Mouse (Mus musculus) heart, adult 8-10 months (tissue): Measurements from ENCODE around the gene Map4k4. TPM values are rescaled to one million over a fixed set of nuclear protein-coding genes. Genes with fewer than 3 reads are reported as not detected.

Experiments used
- DNase-seq: peaks from one replicate; pipeline ENCODE4 v3.0.0; 2022; ENCODE audit warnings: low spot score
- total RNA-seq, 4 experiments: library from RNA; stranded (reverse); gene quantifications; 2 replicates each; pipeline ENCODE4 v1.2.4; 2022

The Map4k4 gene
- total RNA-seq, 4 experiments from 2014 or later = 98.5 to 135 (median 109) TPM

DNA sequence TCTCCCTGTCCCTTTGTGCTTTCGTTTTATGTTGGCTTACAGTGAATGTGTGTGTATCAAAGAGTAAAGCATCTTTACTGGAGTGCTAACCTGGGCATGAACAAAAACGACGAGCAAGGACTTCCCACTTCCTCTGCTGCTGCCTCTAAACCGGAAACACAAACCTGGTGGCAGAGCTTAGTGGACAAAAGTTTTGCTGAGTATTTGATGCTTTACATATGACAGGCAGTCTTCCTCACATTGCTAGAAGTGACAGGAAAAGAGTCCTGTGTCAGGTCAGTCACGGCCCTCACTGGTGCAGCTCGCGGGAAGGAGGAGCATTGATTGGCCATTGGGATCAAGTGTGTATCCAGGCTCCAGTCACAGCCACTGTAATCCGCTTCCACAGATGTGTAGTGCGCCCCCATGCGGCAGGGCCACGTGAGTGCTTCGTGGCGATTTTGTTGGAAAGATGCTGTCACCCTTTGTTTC lies 35.7 kb downstream of the Map4k4 start:
- peak; percentile 87 for DNase-seq

DNA sequence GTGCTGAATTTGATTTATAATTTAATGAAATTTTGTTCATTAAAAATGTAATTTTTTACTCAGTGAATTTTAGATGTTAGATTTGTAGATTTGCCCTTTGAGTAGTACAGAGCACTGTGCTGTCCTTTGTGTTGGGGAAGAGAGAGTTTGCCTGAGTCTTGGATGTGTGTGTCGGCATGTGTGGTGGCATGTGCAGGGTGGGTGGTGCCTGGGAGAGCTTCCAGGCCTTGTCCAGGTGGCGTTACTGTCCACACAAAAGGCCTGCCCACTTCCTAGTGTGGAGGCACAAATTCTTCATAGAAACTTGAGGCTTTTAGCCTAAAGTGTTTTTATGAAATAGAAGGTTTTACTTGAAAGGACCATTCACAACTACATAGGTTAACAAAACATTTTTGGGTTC lies 36.2 kb downstream of the Map4k4 start:
- no peak for DNase-seq

DNA sequence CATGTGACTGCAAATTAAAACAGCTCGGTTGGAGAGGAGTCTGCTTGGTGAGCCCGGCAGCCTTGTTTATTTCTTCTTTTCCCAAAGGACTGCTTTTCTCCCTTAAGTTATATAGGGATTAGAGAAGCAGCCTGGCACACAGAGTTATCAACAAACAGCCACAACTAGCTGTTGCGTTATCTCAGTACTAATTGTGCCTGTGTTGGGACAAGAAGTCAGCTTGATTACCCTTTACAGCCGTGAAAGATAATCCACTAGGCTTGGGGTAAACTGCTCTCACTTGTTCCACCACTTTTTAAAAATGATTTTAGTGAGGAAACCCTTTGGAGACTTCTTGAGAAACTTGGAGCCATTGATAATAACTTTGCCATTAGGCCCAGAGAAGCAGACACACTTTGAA lies 36.9 kb downstream of the Map4k4 start:
- no peak for DNase-seq

DNA sequence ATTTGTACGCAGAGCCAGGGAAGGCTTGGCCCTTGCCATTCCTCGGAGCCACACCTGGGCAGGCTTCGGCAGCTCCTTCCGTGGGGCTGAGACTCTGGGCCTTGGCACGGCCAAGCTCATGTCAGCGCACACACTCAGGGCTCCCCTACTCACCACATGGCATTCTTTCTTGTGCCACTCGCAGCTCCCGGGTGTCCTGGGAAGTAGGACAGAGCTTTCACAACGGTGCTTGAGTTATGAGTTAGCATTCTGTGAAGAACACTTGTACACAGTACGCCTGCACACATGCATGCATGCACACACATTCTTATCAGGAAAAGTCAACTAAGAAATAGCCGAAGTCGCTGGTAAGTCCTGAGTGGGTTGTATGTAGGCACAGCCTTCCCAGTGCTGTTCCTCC lies 38.7 kb downstream of the Map4k4 start:
- no peak for DNase-seq

GRCm38 (mm10) chr1:39940342-39940741 lies 39.6 kb downstream of the Map4k4 start:
- no peak for DNase-seq

DNA sequence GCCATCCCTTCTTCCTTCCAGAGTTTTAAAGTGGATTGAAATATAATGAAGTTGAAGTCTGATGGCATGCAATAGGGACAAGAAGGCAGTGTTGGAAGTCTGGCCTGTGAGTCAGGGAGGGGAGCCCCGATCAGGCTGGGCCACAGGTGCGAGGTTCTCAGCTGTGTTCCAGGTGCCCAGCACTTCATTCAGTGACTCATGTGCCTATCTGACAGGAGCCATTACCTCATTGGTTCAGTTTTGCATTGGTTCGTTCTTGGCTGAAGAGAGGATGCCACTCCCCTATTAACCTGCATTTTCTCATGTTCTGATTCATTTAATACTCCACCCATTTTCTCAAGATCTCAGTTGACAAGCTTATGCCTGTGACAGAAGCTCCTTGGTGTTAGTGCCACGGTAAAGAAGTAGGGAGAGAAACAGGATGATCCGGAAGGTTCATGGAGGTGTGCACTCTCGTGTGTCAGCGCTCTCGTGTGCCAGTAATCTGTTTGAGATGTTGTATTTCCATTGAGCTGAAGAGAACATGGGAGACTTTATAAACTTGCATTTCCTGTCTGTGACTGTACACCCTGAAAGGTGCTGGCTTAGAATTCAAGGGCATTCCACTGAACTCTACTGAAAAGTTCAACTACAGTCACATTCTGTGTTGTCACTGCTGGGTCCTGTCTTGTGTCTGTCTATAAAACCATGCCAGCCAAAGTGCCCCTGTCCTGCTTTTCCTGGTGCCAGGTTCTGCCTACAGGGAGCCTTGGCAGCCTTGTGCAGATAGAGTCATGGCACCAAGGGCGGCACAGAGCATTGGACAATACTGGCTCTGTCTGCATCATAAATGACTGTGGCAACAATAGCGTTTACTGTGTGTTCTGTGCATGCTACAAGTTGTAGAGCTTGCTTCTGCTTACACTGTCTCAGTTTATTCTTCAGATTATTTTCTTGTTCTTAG lies 40.8 kb downstream of the Map4k4 start:
- DNase-seq = no peak

- DNase-seq = no peak
Observed at GRCm38 (mm10) chr1:39942935-39943334, 42.2 kb downstream of the Map4k4 start.

DNA sequence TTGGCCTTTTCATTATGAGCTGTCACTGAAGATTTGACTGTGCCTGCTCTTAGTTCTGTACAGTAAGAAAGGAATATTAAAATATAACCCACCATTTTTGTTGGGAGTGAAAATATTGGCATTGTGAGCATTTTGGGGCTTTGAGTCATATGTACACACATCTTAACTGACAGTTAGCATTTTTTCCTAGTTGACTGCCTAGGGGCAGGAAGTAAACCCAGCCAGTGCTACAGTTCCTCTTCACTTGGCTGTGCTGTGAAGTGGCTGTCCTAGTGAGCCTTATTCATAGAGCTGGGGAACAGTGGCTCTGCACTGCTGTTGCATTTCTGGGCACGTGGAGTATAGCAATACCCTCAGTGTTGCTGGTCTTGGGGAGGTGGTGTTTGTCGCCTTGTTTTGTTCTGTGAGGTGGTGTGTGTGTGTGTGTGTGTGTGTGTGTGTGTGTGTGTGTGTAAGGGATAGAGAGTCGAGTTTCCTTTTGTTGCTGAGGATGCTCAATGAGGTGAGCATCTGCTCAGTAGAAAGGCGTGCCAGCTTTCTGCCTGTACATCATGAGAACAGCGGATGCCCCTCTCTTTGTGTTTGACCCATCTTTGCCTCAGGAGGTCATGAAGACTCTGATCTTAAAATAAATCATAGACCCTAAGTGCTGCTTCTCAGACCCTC lies 43.7 kb downstream of the Map4k4 start:
- no peak for DNase-seq

DNA sequence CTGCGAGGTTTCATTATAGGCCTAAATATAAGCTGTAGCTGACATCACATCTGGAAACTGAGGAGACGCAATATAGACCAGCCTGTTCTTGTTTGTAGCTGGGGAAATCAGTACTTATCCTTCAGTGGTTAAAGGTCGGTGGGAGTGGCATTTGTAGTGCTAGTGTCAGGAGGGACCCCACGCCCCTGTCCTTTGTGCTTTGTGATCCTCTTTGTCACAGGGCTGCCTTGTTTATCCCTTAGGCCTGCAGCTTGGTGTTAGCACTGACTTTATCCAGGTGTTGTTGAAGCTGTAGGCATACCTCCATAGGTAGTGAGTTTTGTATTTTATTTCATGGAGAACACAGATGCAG lies 44.2 kb downstream of the Map4k4 start:
- no peak for DNase-seq

GRCm38 (mm10) chr1:39946391-39946790 lies 45.7 kb downstream of the Map4k4 start:
- no peak for DNase-seq

DNA sequence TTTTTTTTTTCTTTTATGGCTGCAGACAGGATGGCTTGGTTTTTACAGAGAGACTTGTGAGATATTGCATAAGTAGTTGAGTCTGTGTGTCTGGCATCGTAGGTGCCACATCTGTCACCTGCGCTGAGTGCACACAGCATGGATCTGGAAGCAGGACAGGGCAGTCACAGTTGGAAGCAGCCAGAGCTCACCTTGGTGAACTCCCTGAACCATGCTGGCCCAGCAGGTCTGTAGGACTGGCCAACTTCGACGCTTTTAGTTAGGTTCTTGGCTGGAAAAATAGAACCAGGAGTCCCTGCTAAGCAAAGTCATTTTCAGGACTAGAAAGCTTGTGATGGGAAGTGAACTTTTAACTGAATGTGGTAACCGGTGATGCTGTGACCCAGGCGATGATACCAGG lies 46.5 kb downstream of the Map4k4 start:
- DNase-seq = no peak

DNA sequence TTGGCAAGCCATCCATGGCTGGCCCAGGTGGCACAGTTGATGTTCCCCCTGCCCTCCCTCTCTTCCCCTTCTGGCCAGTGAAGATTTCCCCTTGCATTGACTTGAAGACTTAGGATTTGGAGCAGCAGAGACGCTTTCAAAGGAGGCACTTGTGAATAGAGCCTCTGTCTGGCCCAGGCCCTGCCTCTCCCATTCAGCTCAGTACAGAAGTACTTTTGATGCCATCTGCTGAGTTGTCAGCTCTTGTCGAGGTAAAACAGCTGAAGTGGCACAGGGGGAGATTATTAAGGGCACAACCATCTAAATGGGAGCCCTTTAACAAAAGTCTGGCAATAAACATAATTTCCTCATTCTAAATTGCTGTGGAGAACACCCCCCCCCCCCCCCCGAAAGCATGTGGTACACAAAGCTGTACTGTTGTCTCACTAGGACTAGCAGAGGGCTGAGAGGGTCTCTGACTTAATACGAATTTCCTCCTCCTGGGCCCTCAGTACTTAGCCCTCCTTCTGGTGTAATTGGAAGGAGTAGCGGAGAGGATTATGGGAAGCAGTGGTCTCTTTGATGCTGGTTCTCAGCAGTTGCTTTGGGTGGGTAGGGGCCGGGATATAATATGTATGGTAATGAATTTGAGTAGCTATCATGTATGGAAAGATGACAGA lies 47.1 kb downstream of the Map4k4 start:
- DNase-seq = no peak

- DNase-seq = no peak
Observed at GRCm38 (mm10) chr1:39949205-39949604, 48.5 kb downstream of the Map4k4 start.

GRCm38 (mm10) chr1:39949790-39950462 lies 49.2 kb downstream of the Map4k4 start:
- no peak for DNase-seq

- no peak for DNase-seq
Observed at GRCm38 (mm10) chr1:39950590-39950989, 49.9 kb downstream of the Map4k4 start.

- DNase-seq = no peak
Observed at GRCm38 (mm10) chr1:39954652-39955051, 53.9 kb downstream of the Map4k4 start.

DNA sequence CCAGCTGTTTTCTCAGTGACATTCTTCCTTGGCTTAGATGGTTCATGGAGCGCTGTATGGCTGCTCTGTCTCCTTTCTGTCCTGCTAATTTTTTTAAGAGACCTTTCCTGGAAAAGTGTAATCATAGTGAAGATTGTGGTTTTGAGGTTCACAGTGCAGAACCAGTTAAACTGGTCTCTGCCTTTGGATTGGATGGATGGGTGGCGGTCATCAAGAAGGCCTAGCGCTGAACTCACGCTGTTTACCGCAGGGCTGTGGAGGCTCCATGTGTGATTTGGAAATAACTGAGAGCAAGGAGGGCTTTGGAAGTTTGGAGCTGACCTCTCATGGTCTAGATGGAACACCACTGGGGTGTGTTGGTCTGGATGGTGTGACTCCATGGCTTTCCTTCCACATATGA lies 56.0 kb downstream of the Map4k4 start:
- no peak for DNase-seq

DNA sequence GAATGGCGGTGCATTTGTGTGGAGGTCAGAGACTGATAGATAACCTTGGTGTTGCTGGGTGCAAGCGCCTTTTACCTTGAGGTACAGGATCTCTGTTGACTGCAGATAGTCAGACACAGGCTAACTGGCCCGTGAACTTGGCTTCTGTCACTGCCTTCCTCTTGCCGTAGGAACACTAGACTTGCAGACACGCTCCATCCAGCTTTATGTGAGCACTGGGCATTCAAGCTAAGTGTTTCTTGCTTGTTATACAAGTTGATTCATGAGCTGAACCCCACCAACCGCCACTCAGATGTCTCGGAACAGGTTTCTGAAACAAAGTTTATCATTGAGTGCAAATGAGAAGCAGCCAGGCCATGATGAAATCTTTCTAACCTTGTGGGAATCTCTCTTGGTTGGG lies 57.3 kb downstream of the Map4k4 start:
- DNase-seq = no peak

DNA sequence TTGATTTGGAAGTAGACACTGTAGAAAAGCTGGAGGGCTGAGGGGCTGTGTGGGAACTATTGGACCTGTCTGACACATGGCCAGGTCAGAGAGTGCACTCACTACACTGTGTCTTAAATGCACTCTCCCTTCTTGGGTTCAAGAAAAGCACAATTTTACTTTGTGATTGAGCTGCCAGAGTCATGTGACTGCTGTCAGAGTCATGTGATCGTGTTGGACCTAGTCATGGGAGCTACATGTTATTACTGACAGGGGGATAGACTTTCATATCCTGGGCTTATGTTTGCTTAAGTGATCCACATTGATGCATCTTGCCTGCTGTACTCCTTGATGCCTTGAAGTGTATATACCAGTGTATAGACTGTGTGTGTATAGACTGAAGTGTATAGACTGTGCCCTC lies 59.9 kb downstream of the Map4k4 start:
- DNase-seq = no peak

DNA sequence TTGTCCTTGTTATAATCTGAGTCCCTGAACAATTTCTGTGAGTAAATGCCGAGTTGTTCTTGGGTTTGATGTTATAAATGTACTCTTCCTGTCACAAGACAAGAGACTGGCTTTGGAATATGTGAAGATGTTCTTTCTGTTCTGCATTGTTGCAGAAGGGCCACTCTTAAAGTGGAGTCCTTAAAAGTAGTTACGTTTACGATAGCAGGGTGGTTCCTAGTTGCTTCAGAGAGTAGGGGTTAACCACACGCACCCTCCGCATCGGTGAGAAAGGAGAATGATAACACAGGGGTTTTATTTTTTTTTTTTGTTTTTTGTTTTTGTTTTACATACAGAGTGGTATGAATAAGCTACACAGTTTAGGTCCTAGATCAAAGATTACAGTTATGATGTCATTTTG lies 60.4 kb downstream of the Map4k4 start:
- no peak for DNase-seq

GRCm38 (mm10) chr1:39962321-39962720 lies 61.6 kb downstream of the Map4k4 start:
- no peak for DNase-seq

GRCm38 (mm10) chr1:39962840-39963239 lies 62.1 kb downstream of the Map4k4 start:
- DNase-seq = no peak
